Mouse (Mus musculus): ENCODE measurements around the gene Fgfr2.

The Fgfr2 gene

GRCm38 (mm10) chr7:132012969-132013679 is 1110.0 kb downstream of the Fgfr2 start:
- no peak for DNase-seq (ENCODE audit: extremely low read depth, insufficient read length, low spot score)

GRCm38 (mm10) chr7:132009002-132009401 is 1114.1 kb downstream of the Fgfr2 start:
- DNase-seq (ENCODE audit: extremely low read depth, insufficient read length, low spot score): no peak

DNA sequence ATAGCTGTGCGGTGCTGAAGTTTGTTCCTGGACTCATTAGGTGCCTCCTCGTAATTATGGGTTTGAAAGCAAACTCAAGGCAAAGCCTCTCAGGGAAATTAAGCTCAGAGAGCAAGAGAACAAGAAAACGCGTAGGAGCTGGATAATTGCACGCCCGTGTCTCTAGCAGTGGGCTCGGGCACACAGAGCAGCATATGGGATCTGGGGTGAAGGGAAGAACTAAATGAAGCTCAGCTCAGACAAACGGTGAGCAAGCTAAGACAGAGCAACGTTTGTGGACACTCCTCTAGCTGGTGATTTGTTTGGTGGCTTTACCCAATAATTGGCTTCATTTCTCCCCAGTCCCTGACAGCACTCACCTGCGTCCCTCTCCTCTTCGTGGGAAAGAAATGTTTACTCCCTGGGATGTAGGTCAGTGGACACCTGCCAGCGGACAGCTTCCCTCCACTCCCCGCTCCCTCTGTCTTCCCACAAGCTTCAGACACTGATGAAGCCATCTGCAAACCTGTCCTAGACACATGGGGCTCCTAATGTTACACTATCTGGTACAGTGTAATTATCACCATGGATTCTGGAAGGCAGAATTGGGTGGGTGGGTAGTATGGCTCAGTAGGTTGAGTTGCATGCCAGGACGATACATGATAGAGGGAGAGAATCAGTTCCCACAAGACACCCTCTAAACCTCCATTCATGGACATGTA is 1117.0 kb downstream of the Fgfr2 start:
- no peak for DNase-seq (ENCODE audit: extremely low read depth, insufficient read length, low spot score)

DNA sequence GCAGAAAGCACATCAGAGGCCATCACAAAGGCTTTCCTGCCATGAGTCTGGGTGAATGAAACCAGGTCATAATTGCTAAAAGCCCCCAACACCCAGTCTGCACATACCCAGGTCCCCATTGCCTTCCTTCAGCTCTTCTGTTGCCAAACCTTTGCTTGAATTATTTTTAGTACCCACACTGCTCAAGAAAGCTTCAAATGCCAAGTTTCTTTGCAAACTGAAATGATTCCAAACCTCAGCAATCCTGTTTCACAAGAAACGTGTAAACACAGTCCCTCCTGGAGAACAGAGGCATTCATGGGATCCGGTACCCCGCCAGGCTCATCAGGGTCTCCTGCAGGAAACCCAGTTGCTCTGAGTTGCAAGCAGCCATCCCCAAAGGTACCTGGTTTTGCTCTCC is 1130.3 kb downstream of the Fgfr2 start:
- DNase-seq (ENCODE audit: extremely low read depth, insufficient read length, low spot score): no peak

DNA sequence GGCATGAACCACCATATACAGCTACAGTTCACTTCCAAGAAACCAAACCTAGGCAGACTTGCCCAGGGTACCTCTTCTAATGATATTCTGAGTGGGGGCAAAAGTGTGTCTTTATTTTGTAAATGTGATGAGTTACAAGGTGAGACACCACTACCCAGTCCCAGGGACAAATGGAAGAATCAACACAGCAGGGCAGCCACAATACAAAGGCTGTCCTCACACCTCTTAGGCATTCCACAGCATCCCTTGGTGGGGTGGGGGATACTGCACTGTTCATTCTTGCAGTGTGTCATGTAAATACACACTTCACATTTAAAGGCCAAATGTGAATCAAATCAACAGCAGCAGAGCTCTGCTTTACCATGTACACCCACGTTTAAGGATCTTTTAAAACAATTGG is 1130.9 kb downstream of the Fgfr2 start:
- no peak for DNase-seq (ENCODE audit: extremely low read depth, insufficient read length, low spot score)

DNA sequence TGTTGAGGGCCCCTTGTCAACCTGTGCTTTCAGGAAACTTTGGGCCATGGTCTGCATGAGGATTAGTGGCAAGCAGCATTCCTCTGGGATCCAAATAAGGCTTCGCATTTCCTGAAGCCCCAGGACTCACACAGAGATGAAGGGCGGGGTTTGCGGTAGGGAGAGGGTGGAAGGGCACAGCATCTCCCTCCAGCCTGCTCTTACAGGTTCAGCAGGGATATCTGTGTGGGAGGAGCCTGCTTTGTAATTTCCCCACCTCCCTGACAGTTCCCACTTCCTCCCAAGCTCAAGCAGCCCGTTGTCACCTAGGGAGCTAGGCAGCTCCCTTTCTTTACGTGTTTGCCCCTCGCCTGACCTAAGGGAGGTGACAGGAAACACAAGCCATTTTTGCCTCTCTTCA is 1134.1 kb downstream of the Fgfr2 start:
- DNase-seq (ENCODE audit: extremely low read depth, insufficient read length, low spot score): no peak

GRCm38 (mm10) chr7:131978609-131979008 is 1144.5 kb downstream of the Fgfr2 start:
- DNase-seq (ENCODE audit: extremely low read depth, insufficient read length, low spot score): no peak

GRCm38 (mm10) chr7:131975867-131976266 is 1147.3 kb downstream of the Fgfr2 start:
- no peak for DNase-seq (ENCODE audit: extremely low read depth, insufficient read length, low spot score)

DNA sequence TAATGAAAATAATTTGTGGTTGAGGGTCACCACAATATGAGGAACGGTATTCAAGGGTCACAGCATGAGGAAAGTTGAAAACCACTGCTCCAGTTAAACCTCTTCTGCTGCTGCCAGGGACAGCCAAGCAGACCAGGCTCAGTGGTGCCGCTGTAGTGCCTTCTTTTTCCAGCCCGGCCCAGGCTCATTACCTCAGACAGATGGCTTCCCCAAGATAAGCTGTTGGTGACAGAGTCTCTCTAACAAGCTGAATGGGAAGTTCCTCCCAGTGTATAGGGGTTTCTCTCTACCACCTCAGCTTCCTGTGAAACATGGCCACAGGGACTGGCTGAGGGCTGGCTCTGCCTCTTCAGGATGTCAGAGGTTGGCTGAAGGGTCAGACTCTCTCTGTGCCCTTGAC is 1152.9 kb downstream of the Fgfr2 start:
- DNase-seq (ENCODE audit: extremely low read depth, insufficient read length, low spot score): no peak

- peak; percentile 11 for DNase-seq (ENCODE audit: extremely low read depth, insufficient read length, low spot score)
Measured at GRCm38 (mm10) chr7:131966916-131967494, 1156.1 kb downstream of the Fgfr2 start.

GRCm38 (mm10) chr7:131966023-131966915 is 1156.9 kb downstream of the Fgfr2 start, which contains the start of gene Gpr26:
Gpr26 (plus strand) TSS chr7:131966460.
- DNase-seq (ENCODE audit: extremely low read depth, insufficient read length, low spot score): no peak

GRCm38 (mm10) chr7:131960551-131960950 is 1162.6 kb downstream of the Fgfr2 start:
- no peak for DNase-seq (ENCODE audit: extremely low read depth, insufficient read length, low spot score)

- no peak for DNase-seq (ENCODE audit: extremely low read depth, insufficient read length, low spot score)
Measured at GRCm38 (mm10) chr7:131958705-131959104, 1164.4 kb downstream of the Fgfr2 start.

DNA sequence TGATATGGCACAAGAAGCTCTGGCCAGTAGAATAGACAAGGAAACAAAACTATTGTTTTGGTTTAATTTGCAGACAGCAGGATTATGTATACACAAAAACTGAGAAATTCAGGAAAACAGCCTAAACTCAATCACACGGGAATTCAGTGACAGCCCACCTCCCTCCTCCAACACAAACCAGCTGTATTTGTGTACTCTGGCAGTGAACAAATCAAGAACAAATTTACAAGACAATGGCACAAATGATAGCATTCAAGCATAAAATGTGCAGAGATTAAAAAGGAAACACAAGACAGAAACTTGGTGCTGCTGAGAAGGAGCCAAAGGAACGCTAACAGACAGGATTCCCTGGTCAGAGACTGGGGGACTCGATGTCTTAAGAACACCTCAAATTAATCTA is 1169.7 kb downstream of the Fgfr2 start:
- DNase-seq (ENCODE audit: extremely low read depth, insufficient read length, low spot score): no peak

DNA sequence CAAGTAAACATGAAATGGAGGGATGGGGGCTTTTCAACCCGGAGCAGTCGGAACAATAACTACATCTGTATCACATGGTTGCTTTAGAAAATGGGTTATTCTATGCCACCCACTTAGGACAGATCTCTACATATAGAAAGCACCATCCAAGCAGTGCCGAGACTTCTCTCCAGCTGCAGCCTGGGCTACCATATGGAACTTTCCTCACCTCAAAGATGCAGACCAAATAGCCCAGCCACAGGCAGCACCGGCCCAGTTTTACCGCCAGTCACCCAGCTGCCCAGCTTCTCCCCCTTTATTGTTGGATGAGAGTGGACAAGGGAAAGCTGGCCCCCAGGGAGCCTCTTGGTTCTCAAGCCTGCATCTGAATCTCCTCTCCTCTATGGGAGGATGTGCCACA is 1172.0 kb downstream of the Fgfr2 start:
- DNase-seq (ENCODE audit: extremely low read depth, insufficient read length, low spot score): no peak

DNA sequence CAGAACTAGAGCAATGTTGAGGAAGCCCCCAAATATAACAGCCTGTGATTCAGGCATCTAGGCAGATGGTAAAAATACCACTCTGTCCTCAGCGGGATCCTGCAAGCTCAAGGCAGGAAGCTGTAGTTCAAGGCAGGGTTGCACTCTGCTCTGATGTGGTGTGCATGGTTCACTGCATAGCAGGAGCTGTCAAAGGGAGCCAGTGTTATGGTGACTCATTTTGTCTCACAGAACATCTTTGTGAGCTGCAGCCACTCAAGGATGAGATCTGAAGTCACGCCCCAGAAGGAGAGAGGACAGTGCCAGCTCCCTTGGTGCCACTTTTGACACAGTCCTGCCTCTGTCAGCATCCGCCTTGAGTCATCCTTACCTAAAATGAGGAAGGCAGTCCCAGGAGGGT is 1185.5 kb downstream of the Fgfr2 start:
- DNase-seq (ENCODE audit: extremely low read depth, insufficient read length, low spot score): no peak

DNA sequence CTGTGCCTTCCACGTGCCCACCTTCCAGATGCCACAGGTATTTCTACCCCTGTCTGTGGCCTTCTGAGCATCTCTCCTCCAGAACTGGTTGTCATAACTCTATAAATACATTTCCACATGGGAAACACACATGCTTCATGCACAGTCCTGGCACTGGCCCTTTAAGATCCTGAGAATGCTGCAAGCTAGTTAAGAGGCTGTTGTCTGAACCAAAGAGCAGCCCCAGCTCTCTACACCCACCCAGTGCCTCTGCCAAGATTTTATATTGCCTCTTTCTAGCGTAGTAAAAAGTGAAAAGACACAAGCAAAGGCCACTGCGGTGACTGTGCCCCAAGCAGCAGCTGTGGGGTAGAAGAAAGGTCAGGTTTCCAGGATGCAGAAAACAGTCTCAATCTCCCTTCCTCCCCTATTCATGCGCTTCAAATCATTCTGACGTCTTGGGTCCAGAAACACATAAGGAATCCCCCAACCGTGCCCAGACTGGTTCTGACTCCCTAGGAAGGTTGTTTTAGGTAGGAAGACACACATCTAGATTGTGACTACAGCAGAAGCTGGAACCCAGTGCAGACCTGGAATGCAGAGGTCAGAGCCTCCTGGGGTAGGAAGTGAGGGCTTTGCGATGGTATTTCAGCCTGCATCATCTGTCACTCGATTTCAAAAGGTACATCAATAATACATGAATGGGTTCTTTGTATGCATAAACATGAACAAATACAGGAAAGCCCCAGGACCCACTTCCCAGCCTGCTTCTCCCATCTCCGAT is 1195.7 kb downstream of the Fgfr2 start:
- DNase-seq (ENCODE audit: extremely low read depth, insufficient read length, low spot score): no peak

DNA sequence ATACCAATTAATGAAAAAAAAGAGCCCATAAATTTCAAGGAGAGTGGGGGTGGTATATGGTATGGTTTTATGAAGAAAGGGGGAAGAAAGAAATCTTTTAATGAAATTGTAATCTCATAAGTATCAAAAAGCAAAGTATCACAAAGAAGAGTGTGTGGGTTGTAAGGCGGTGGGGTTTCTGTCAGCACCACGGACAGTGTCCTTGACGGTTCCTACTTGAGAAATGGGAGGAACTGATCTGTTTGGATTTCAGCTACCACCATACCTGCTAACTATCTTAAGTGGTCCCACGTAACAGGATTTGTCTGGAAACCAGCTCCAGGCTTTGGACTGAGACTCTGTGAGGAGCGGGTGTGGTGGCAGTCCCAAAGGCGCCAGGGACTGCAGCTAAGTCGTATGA is 1205.8 kb downstream of the Fgfr2 start:
- DNase-seq (ENCODE audit: extremely low read depth, insufficient read length, low spot score): no peak

DNA sequence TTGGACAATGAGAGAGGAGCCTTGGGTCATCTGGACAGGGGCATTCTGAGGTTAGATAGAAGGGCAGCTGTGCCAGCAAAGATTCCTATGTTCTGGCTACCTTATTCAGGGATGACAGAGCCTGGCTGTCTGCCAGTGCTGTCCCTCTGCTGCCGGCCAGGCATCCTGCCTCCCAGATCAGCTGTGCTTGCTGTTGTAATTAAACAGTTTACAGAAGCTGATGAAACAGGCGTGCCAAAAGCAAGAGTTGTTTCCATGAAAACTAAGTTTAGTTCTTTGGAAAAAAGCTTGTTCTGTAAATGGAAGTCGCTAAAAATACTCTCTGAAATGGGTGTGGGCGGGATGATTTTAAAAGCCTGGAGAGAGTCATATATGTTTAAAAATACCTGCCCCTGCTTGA is 1213.5 kb downstream of the Fgfr2 start:
- no peak for DNase-seq (ENCODE audit: extremely low read depth, insufficient read length, low spot score)

GRCm38 (mm10) chr7:131906499-131907190 is 1216.5 kb downstream of the Fgfr2 start:
- DNase-seq (ENCODE audit: extremely low read depth, insufficient read length, low spot score): no peak
